Mouse (Mus musculus) MEL (cell line): Measurements from ENCODE around the gene Akt3. TPM values are rescaled to one million over a fixed set of nuclear protein-coding genes. Genes with fewer than 3 reads are reported as not detected.

Experiments
- DNase-seq: peaks from one replicate; pipeline ENCODE4 v3.0.0; 2011; ENCODE audit warnings: low read depth, low spot score
- H3K27ac ChIP-seq: 2 replicates; pipeline ENCODE4 v1.5.1; 2012; ENCODE audit warnings: low read depth, mild to moderate bottlenecking, control low read depth, low read length, moderate library complexity; ENCODE audit not compliant: control insufficient read depth
- H3K27me3 ChIP-seq, 2 experiments: fragments of 150-350 bp in 1 of 2; sonication (generic) in 1 of 2; 2 replicates each; pipeline ENCODE4 v1.6.1; 2012; ENCODE audit warnings: low read length in 2 of 2, mild to moderate bottlenecking in 2 of 2, improper control_type of control experiment in 1 of 2, moderate library complexity in 1 of 2; ENCODE audit not compliant: insufficient read depth in 2 of 2, control insufficient read depth in 1 of 2
- H3K36me3 ChIP-seq, 2 experiments: 2 replicates each; pipeline ENCODE4 v1.6.1; 2012 to 2014; ENCODE audit warnings: low read length in 2 of 2, improper control_type of control experiment in 1 of 2, inconsistent platforms in 1 of 2, mild to moderate bottlenecking in 1 of 2; ENCODE audit not compliant: insufficient read depth in 2 of 2, control insufficient read depth in 1 of 2
- H3K4me1 ChIP-seq, 2 experiments: fragments of 150-350 bp in 1 of 2; sonication (generic) in 1 of 2; 2 replicates each; pipeline ENCODE4 v1.6.1; 2012; ENCODE audit warnings: low read length in 2 of 2, improper control_type of control experiment in 1 of 2, mild to moderate bottlenecking in 1 of 2; ENCODE audit not compliant: insufficient read depth in 2 of 2, control insufficient read depth in 1 of 2
- H3K4me3 ChIP-seq, 2 experiments: fragments of 150-350 bp in 1 of 2; sonication (generic) in 1 of 2; 2 replicates each; pipeline ENCODE4 v1.5.1; 2012; ENCODE audit warnings: low read depth in 2 of 2, low read length in 2 of 2, mild to moderate bottlenecking in 2 of 2, moderate library complexity in 2 of 2, control low read depth in 1 of 2, improper control_type of control experiment in 1 of 2; ENCODE audit not compliant: control insufficient read depth in 1 of 2, insufficient read depth in 1 of 2
- H3K79me2 ChIP-seq: 2 replicates; pipeline ENCODE4 v1.6.1; 2012; ENCODE audit warnings: mild to moderate bottlenecking, low read length, moderate library complexity; ENCODE audit not compliant: control insufficient read depth, poor library complexity, insufficient read depth
- H3K9ac ChIP-seq: 2 replicates; pipeline ENCODE4 v1.6.1; 2012; ENCODE audit warnings: low read depth, mild to moderate bottlenecking, control low read depth, low read length, moderate library complexity; ENCODE audit not compliant: control insufficient read depth, poor library complexity, severe bottlenecking
- H3K9me3 ChIP-seq: fragments of 150-350 bp; sonication (generic); replicated peaks from 2 replicates; pipeline ENCODE4 v1.6.1; 2012; ENCODE audit warnings: mild to moderate bottlenecking, low read length, improper control_type of control experiment, moderate library complexity; ENCODE audit not compliant: insufficient read depth
- ETS1 ChIP-seq: IDR thresholded peaks from 2 replicates; pipeline ENCODE4 v1.6.1; 2012; ENCODE audit warnings: low read depth, mild to moderate bottlenecking, inconsistent platforms, low read length, improper control_type of control experiment, moderate library complexity
- GATA1 ChIP-seq: IDR thresholded peaks from 2 replicates; pipeline ENCODE4 v1.6.1; 2011; ENCODE audit warnings: low read depth, low read length, improper control_type of control experiment
- MEF2A ChIP-seq: IDR thresholded peaks from 2 replicates; pipeline ENCODE4 v1.6.1; 2014; ENCODE audit warnings: low read depth, mild to moderate bottlenecking, inconsistent platforms, low read length, improper control_type of control experiment; ENCODE audit not compliant: poor library complexity, insufficient replicate concordance, severe bottlenecking; ENCODE audit errors: extremely low read depth
- MXI1 ChIP-seq: IDR thresholded peaks from 2 replicates; pipeline ENCODE4 v1.6.1; 2011; ENCODE audit warnings: mild to moderate bottlenecking, low read depth, low read length, improper control_type of control experiment
- NRF1 ChIP-seq: IDR thresholded peaks from 2 replicates; pipeline ENCODE4 v1.6.1; 2014; ENCODE audit warnings: low read depth, mild to moderate bottlenecking, inconsistent platforms, low read length, improper control_type of control experiment, moderate library complexity; ENCODE audit not compliant: poor library complexity, insufficient read depth, severe bottlenecking
- POLR2AphosphoS2 ChIP-seq: IDR thresholded peaks from 2 replicates; pipeline ENCODE4 v1.6.1; 2011; ENCODE audit warnings: low read length, improper control_type of control experiment
- POLR2AphosphoS5 ChIP-seq: IDR thresholded peaks from 2 replicates; pipeline ENCODE4 v1.6.1; 2012; ENCODE audit warnings: low read depth, borderline replicate concordance, mild to moderate bottlenecking, inconsistent platforms, low read length, moderate library complexity, mixed read lengths
- RCOR1 ChIP-seq: IDR thresholded peaks from 2 replicates; pipeline ENCODE4 v1.6.1; 2012; ENCODE audit warnings: low read depth, mild to moderate bottlenecking, inconsistent platforms, low read length, improper control_type of control experiment
- SIN3A ChIP-seq: IDR thresholded peaks from 2 replicates; pipeline ENCODE4 v1.6.1; 2012; ENCODE audit warnings: low read length, improper control_type of control experiment, inconsistent platforms
- SMC3 ChIP-seq: IDR thresholded peaks from 2 replicates; pipeline ENCODE4 v1.6.1; 2011; ENCODE audit warnings: low read depth, low read length, improper control_type of control experiment
- TBP ChIP-seq: IDR thresholded peaks from 2 replicates; pipeline ENCODE4 v1.8.0; 2011; ENCODE audit warnings: low read depth, low read length, improper control_type of control experiment
- TCF12 ChIP-seq: IDR thresholded peaks from 2 replicates; pipeline ENCODE4 v1.6.1; 2014; ENCODE audit warnings: low read depth, mild to moderate bottlenecking, inconsistent platforms, low read length, improper control_type of control experiment, moderate library complexity
- UBTF ChIP-seq: IDR thresholded peaks from 2 replicates; pipeline ENCODE4 v1.6.1; 2012; ENCODE audit warnings: low read depth, mild to moderate bottlenecking, inconsistent platforms, low read length, improper control_type of control experiment, moderate library complexity, borderline replicate concordance; ENCODE audit not compliant: insufficient read depth
- ZC3H11A ChIP-seq: IDR thresholded peaks from 2 replicates; pipeline ENCODE4 v1.6.1; 2012; ENCODE audit warnings: low read depth, mild to moderate bottlenecking, inconsistent platforms, low read length, improper control_type of control experiment
- ZKSCAN1 ChIP-seq: IDR thresholded peaks from 2 replicates; pipeline ENCODE4 v1.6.1; 2012; ENCODE audit warnings: low read depth, mild to moderate bottlenecking, inconsistent platforms, low read length, improper control_type of control experiment, moderate library complexity
- polyA plus RNA-seq, 2 experiments: library from polyadenylated mRNA; stranded (reverse) in 1 of 2; unstranded in 1 of 2; fragments of >175 nt in 1 of 2; fragments of >200 nt in 1 of 2; gene quantifications; 2 replicates each; pipeline versions ENCODE4 v1.2.1 to v1.2.4; 2012; ENCODE audit warnings: low replicate concordance in 2 of 2, low read depth in 1 of 2; ENCODE audit not compliant: insufficient read length in 2 of 2, insufficient read depth in 1 of 2, missing spikeins in 1 of 2
- total RNA-seq: library from RNA; depleted of rRNA; stranded (reverse); fragments of 300-350 nt; gene quantifications from 2 replicates; pipeline ENCODE4 v1.2.3, GENCODE M21; 2012; rRNA removed

The Akt3 gene
- total RNA-seq (3.2 and 3.5 TPM in 2 replicates), polyA plus RNA-seq (1 to 10 TPM in 1 of 2 experiments, not detected in 1; 6.2 TPM)

GRCm38 (mm10) chr1:177258034-177258342 is at the start of gene Akt3:
Gene Akt3 (minus strand): TSS chr1:177258203.
- Histone ChIP-seq H3K9me3 (no peaks in the 10 kb centered on the region), H3K79me2 (peaks cover 10% of the 10 kb centered on the region; the same call in 1 of the 2 replicates)
- no peak for DNase-seq
- TF ChIP-seq POLR2AphosphoS2 (no peak), TCF12 (no peak), ETS1 (no peak), NRF1 (no peak), MXI1 (no peak), UBTF (no peak), RCOR1 (no peak), SIN3A (no peak), SMC3 (no peak)
- TF ChIP-seq, all 39 proteins: peak for 0
- no peaks in the 10 kb centered on the region for H3K27me3 ChIP-seq
- H3K4me1 ChIP-seq: peaks cover 2 to 11% of the 10 kb centered on the region in 2 experiments; a peak in 3 of 4 replicates
- peak within 1 kb of the TSS; percentile 99 for H3K9ac ChIP-seq
- H3K36me3 ChIP-seq: peaks cover 0 to 9% of the 10 kb centered on the region in 2 experiments; a peak in 2 of 4 replicates
- peak within 1 kb of the TSS; percentile 67 to 81 for H3K4me3 ChIP-seq
- peak within 1 kb of the TSS; percentile 80 for H3K27ac ChIP-seq

DNA sequence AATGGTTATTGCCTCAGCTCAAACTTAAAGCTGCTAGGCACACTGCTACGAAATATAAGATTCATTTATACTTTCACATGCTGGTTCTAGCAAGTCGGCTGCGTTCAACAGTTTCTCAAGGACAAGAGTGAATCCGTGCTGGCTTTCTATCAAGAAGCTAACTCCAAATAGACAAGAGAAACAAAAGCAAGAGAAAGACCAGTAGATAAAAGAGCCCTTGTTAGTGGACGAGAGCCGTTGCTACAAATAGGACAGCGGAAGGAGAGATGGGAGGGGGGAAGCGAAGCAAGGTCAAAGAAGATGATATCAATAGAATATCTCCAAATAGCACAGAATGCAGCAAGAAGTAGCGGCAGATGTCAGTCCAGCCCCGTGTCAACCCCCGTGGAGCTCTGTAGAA is 49.5 kb upstream of the Akt3 start:
- TF ChIP-seq POLR2AphosphoS5 (no peak), MEF2A (no peak), ZC3H11A (no peak), MXI1 (no peak), UBTF (no peak), ZKSCAN1 (no peak), GATA1 (no peak), NRF1 (no peak), TBP (no peak)
- DNase-seq: no peak
- H3K36me3 ChIP-seq: no peaks in the 10 kb centered on the region
- H3K79me2 ChIP-seq: no peaks in the 10 kb centered on the region
- H3K9me3 ChIP-seq: no peaks in the 10 kb centered on the region
- no peak overlapping the region for H3K9ac ChIP-seq
- H3K4me1 ChIP-seq: no peaks in the 10 kb centered on the region
- no peak overlapping the region for H3K4me3 ChIP-seq
- peaks cover 0 to 1% of the 10 kb centered on the region in 2 experiments; a peak in 1 of 4 replicates for H3K27me3 ChIP-seq
- H3K27ac ChIP-seq: no peak overlapping the region
